Mouse (Mus musculus): Measurements from ENCODE around the gene Gm5485. TPM values are rescaled to one million over a fixed set of nuclear protein-coding genes. Genes with fewer than 3 reads are reported as not detected.

The Gm5485 gene
- polyA plus RNA-seq, 1 experiment from 2014 or later: not detected

DNA sequence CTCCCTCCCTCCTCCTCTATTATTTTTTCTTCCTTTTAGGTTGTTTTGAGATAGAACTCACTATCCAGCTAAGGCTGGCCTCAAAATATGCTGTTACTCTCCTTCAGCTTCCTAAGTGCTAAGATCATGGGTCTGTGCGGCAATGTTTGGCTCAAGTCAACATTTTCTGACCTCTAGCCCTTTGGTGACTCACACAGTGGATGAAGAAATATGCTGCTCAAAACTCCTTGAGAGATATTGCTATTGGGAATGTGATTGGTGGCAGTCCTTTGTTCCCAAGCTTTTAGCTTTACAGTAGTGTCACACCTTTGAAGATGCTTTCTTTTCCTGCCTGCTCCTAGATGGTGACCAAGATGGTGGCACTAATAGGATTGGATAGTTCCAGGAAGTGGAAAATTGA lies 55.8 kb downstream of the Gm5485 start:
- Histone ChIP-seq H3K27ac (ENCODE audit: low read depth, low read length) (no peak overlapping the region), H3K4me1 (replicated peaks; ENCODE audit: control insufficient read depth, insufficient read depth, low read length) (no peaks in the 10 kb centered on the region), H3K36me3 (ENCODE audit: control insufficient read depth, insufficient read depth, low read length) (no peaks in the 10 kb centered on the region), H3K9me3 (ENCODE audit: control insufficient read depth, low read length) (no peaks in the 10 kb centered on the region), H3K9ac (ENCODE audit: low read depth, low read length) (no peak overlapping the region), H3K27me3 (replicated peaks; ENCODE audit: control insufficient read depth, insufficient read depth, low read length) (no peaks in the 10 kb centered on the region), H3K4me3 (ENCODE audit: low read depth, low read length) (no peak overlapping the region), H3K4me2 (no peak overlapping the region)
- no peak for DNase-seq (ENCODE audit: low spot score)
- no peak for ATAC-seq (replicated peaks; ENCODE audit: low FRiP score)
- WGBS: 91% methylated on average over 1 of the region's 1 CpGs

DNA sequence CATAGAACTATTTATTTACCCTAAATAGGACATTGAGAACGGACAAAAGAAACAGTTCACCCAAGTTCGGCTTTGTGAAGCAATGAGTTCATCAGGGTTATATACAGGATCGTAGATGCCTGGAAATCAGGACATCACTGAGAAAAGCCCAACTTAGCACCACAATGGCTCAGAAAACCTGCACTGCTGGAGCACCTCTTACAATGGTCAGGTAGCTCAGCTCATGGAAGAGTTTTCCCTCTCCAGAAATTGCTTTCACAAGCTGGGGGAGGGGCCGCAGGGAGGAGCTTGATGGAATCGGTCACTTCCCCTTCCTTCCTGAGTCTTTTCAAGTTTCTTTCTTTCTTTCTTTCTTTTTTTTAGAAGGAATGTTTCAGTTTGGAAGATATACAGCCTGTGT lies 56.5 kb downstream of the Gm5485 start:
- ATAC-seq (replicated peaks; ENCODE audit: low FRiP score): no peak
- Histone ChIP-seq H3K36me3 (ENCODE audit: control insufficient read depth, insufficient read depth, low read length) (no peaks in the 10 kb centered on the region), H3K27ac (ENCODE audit: low read depth, low read length) (no peak overlapping the region), H3K4me2 (no peak overlapping the region), H3K27me3 (replicated peaks; ENCODE audit: control insufficient read depth, insufficient read depth, low read length) (no peaks in the 10 kb centered on the region), H3K4me3 (ENCODE audit: low read depth, low read length) (no peak overlapping the region), H3K4me1 (replicated peaks; ENCODE audit: control insufficient read depth, insufficient read depth, low read length) (no peaks in the 10 kb centered on the region), H3K9ac (ENCODE audit: low read depth, low read length) (no peak overlapping the region), H3K9me3 (ENCODE audit: control insufficient read depth, low read length) (no peaks in the 10 kb centered on the region)
- WGBS: 77% methylated on average over 5 of the region's 5 CpGs
- no peak for DNase-seq (ENCODE audit: low spot score)

Other genes starting within 250 kb of the Gm5485 start
- gene Dppa4, start 128.7 kb downstream of the Gm5485 start, polyA plus RNA-seq (2014; fragmentation: Nextera tagmentation; extraction: Ambion mirVana): 0.30 and 0.32 TPM in 2 replicates
- gene Dppa2, start 108.5 kb downstream of the Gm5485 start, polyA plus RNA-seq (2014; fragmentation: Nextera tagmentation; extraction: Ambion mirVana): 0.08 TPM in 1 of 2 replicates, not detected in the other
- 0.09 and 0.25 TPM in 2 replicates for gene Morc1, start 18.8 kb upstream of the Gm5485 start, polyA plus RNA-seq (2014; fragmentation: Nextera tagmentation; extraction: Ambion mirVana)

Data from liver, embryonic 11.5 days (tissue).